Mouse (Mus musculus): ENCODE results near the gene Zbtb16. TPM values are rescaled to one million over a fixed set of nuclear protein-coding genes. Genes with fewer than 3 reads are reported as not detected.

Gene Zbtb16
- total RNA-seq, 1 experiment = 0.36 TPM

GRCm38 (mm10) chr9:48786814-48787213 lies 49.2 kb downstream of the Zbtb16 start:
- TF ChIP-seq ZC3H11A (IDR thresholded peaks at IDR 0.05; ENCODE audit: borderline replicate concordance, low read depth, low read length) = no peak
- TF ChIP-seq ZNF384 (IDR thresholded peaks at IDR 0.05; ENCODE audit: low read depth, low read length) = no peak
- TF ChIP-seq MAFK (IDR thresholded peaks at IDR 0.05; ENCODE audit: insufficient read depth, low read depth, low read length) = no peak
- no peaks in the 10 kb centered on the region for H3K36me3 ChIP-seq (ENCODE audit: control insufficient read depth, insufficient read depth, low read length, poor library complexity, severe bottlenecking)
- no peak for DNase-seq (ENCODE audit: low read depth, low spot score)
- H3K4me1 ChIP-seq (ENCODE audit: control insufficient read depth in 2 of 2, insufficient read depth in 2 of 2, low read length in 2 of 2, poor library complexity in 1 of 2) = no peaks in the 10 kb centered on the region
- H3K9me3 ChIP-seq (ENCODE audit: control insufficient read depth, insufficient read depth, low read depth, low read length) = no peaks in the 10 kb centered on the region
- no peak overlapping the region for H3K9ac ChIP-seq (ENCODE audit: insufficient read depth, low read depth, low read length, poor library complexity, severe bottlenecking)
- no peak overlapping the region for H3K4me3 ChIP-seq (ENCODE audit: insufficient read depth in 1 of 2, low read depth in 1 of 2, low read length in 2 of 2, poor library complexity in 1 of 2, severe bottlenecking in 1 of 2)
- in situ Hi-C loops (cut with MboI; ENCODE audit: low sequenced_read_pairs in 2 of 2, unreplicated experiment in 2 of 2) = no loop called here
- H3K27ac ChIP-seq (ENCODE audit: insufficient read depth, low read depth, low read length, poor library complexity, severe bottlenecking) = no peak overlapping the region

GRCm38 (mm10) chr9:48784937-48785336 lies 51.1 kb downstream of the Zbtb16 start:
- Histone ChIP-seq H3K9ac (ENCODE audit: insufficient read depth, low read depth, low read length, poor library complexity, severe bottlenecking) (no peak overlapping the region), H3K4me3 (ENCODE audit: insufficient read depth in 1 of 2, low read depth in 1 of 2, low read length in 2 of 2, poor library complexity in 1 of 2, severe bottlenecking in 1 of 2) (no peak overlapping the region), H3K27ac (ENCODE audit: insufficient read depth, low read depth, low read length, poor library complexity, severe bottlenecking) (no peak overlapping the region)

GRCm38 (mm10) chr9:48783292-48783691 lies 52.7 kb downstream of the Zbtb16 start:
- TF ChIP-seq CHD2 (IDR thresholded peaks at IDR 0.05; ENCODE audit: low read depth, low read length) = no peak
- no peak for TF ChIP-seq MAFK (IDR thresholded peaks at IDR 0.05; ENCODE audit: insufficient read depth, low read depth, low read length)
- TF ChIP-seq ZC3H11A (IDR thresholded peaks at IDR 0.05; ENCODE audit: borderline replicate concordance, low read depth, low read length) = no peak
- TF ChIP-seq ZNF384 (IDR thresholded peaks at IDR 0.05; ENCODE audit: low read depth, low read length) = no peak
- no peak for TF ChIP-seq HCFC1 (IDR thresholded peaks at IDR 0.05; ENCODE audit: borderline replicate concordance, insufficient read depth, low read length)
- Histone ChIP-seq H3K4me1 (ENCODE audit: control insufficient read depth in 2 of 2, insufficient read depth in 2 of 2, low read length in 2 of 2, poor library complexity in 1 of 2) (no peaks in the 10 kb centered on the region), H3K4me3 (ENCODE audit: insufficient read depth in 1 of 2, low read depth in 1 of 2, low read length in 2 of 2, poor library complexity in 1 of 2, severe bottlenecking in 1 of 2) (no peak overlapping the region), H3K27ac (ENCODE audit: insufficient read depth, low read depth, low read length, poor library complexity, severe bottlenecking) (no peak overlapping the region), H3K9ac (ENCODE audit: insufficient read depth, low read depth, low read length, poor library complexity, severe bottlenecking) (no peak overlapping the region), H3K9me3 (ENCODE audit: control insufficient read depth, insufficient read depth, low read depth, low read length) (no peaks in the 10 kb centered on the region), H3K36me3 (ENCODE audit: control insufficient read depth, insufficient read depth, low read length, poor library complexity, severe bottlenecking) (no peaks in the 10 kb centered on the region)
- DNase-seq (ENCODE audit: low read depth, low spot score) = no peak
- in situ Hi-C loops (cut with MboI; ENCODE audit: low sequenced_read_pairs in 2 of 2, unreplicated experiment in 2 of 2) = no loop called here

More at GRCm38 (mm10) chr9:48784937-48785336, 51.1 kb downstream of the Zbtb16 start:
- in situ Hi-C loops (cut with MboI; ENCODE audit: low sequenced_read_pairs in 2 of 2, unreplicated experiment in 2 of 2) = no loop called here
- no peaks in the 10 kb centered on the region for H3K9me3 ChIP-seq (ENCODE audit: control insufficient read depth, insufficient read depth, low read depth, low read length)
- DNase-seq (ENCODE audit: low read depth, low spot score) = no peak
- no peak for TF ChIP-seq ZNF384 (IDR thresholded peaks at IDR 0.05; ENCODE audit: low read depth, low read length)
- no peak for TF ChIP-seq ZC3H11A (IDR thresholded peaks at IDR 0.05; ENCODE audit: borderline replicate concordance, low read depth, low read length)
- no peaks in the 10 kb centered on the region for H3K36me3 ChIP-seq (ENCODE audit: control insufficient read depth, insufficient read depth, low read length, poor library complexity, severe bottlenecking)
- H3K4me1 ChIP-seq (ENCODE audit: control insufficient read depth in 2 of 2, insufficient read depth in 2 of 2, low read length in 2 of 2, poor library complexity in 1 of 2) = no peaks in the 10 kb centered on the region

GRCm38 (mm10) chr9:48782284-48783060 lies 53.5 kb downstream of the Zbtb16 start:
- no peaks in the 10 kb centered on the region for H3K36me3 ChIP-seq (ENCODE audit: control insufficient read depth, insufficient read depth, low read length, poor library complexity, severe bottlenecking)
- no peaks in the 10 kb centered on the region for H3K4me1 ChIP-seq (ENCODE audit: control insufficient read depth in 2 of 2, insufficient read depth in 2 of 2, low read length in 2 of 2, poor library complexity in 1 of 2)
- TF ChIP-seq ZC3H11A (IDR thresholded peaks at IDR 0.05; ENCODE audit: borderline replicate concordance, low read depth, low read length) (no peak), MAFK (IDR thresholded peaks at IDR 0.05; ENCODE audit: insufficient read depth, low read depth, low read length) (no peak), ZNF384 (IDR thresholded peaks at IDR 0.05; ENCODE audit: low read depth, low read length) (no peak), CHD2 (IDR thresholded peaks at IDR 0.05; ENCODE audit: low read depth, low read length) (no peak), HCFC1 (IDR thresholded peaks at IDR 0.05; ENCODE audit: borderline replicate concordance, insufficient read depth, low read length) (no peak)
- in situ Hi-C loops (cut with MboI; ENCODE audit: low sequenced_read_pairs in 2 of 2, unreplicated experiment in 2 of 2) = no loop called here
- peak; percentile 9 for DNase-seq (ENCODE audit: low read depth, low spot score)
- no peak overlapping the region; the same call in 1 of the 2 replicates for H3K27ac ChIP-seq (ENCODE audit: insufficient read depth, low read depth, low read length, poor library complexity, severe bottlenecking)
- no peaks in the 10 kb centered on the region for H3K9me3 ChIP-seq (ENCODE audit: control insufficient read depth, insufficient read depth, low read depth, low read length)
- H3K4me3 ChIP-seq (ENCODE audit: insufficient read depth in 1 of 2, low read depth in 1 of 2, low read length in 2 of 2, poor library complexity in 1 of 2, severe bottlenecking in 1 of 2) = no peak overlapping the region
- H3K9ac ChIP-seq (ENCODE audit: insufficient read depth, low read depth, low read length, poor library complexity, severe bottlenecking) = no peak overlapping the region

GRCm38 (mm10) chr9:48776268-48776667 lies 59.8 kb downstream of the Zbtb16 start:
- Histone ChIP-seq H3K4me1 (ENCODE audit: control insufficient read depth in 2 of 2, insufficient read depth in 2 of 2, low read length in 2 of 2, poor library complexity in 1 of 2) (no peaks in the 10 kb centered on the region), H3K9ac (ENCODE audit: insufficient read depth, low read depth, low read length, poor library complexity, severe bottlenecking) (no peak overlapping the region), H3K36me3 (ENCODE audit: control insufficient read depth, insufficient read depth, low read length, poor library complexity, severe bottlenecking) (no peaks in the 10 kb centered on the region), H3K9me3 (ENCODE audit: control insufficient read depth, insufficient read depth, low read depth, low read length) (no peaks in the 10 kb centered on the region), H3K4me3 (ENCODE audit: insufficient read depth in 1 of 2, low read depth in 1 of 2, low read length in 2 of 2, poor library complexity in 1 of 2, severe bottlenecking in 1 of 2) (no peak overlapping the region), H3K27ac (ENCODE audit: insufficient read depth, low read depth, low read length, poor library complexity, severe bottlenecking) (no peak overlapping the region)
- no peak for DNase-seq (ENCODE audit: low read depth, low spot score)
- no peak for TF ChIP-seq ZC3H11A (IDR thresholded peaks at IDR 0.05; ENCODE audit: borderline replicate concordance, low read depth, low read length)
- in situ Hi-C loops (cut with MboI; ENCODE audit: low sequenced_read_pairs in 2 of 2, unreplicated experiment in 2 of 2) = no loop called here
